Mouse (Mus musculus) limb, embryonic 11.5 days (tissue): ENCODE data around the gene Tomm40. TPM values are rescaled to one million over a fixed set of nuclear protein-coding genes. Genes with fewer than 3 reads are reported as not detected.

Experiments
- ATAC-seq: fragments of 200-750 bp; cut with Nextera tagmentation; 2 replicates; pipeline ENCODE4 v1.8.0; 2017; ENCODE audit warnings: low read depth; ENCODE audit not compliant: insufficient number of reproducible peaks, low FRiP score, low TSS enrichment
- DNase-seq: peaks from one replicate; pipeline ENCODE4 v3.0.0-alpha.2; 2015; ENCODE audit warnings: low spot score
- H3K27ac ChIP-seq: fragments of 300-500 bp; sonication (generic); replicated peaks from 2 replicates; pipeline ENCODE4 v1.5.1; 2014; ENCODE audit warnings: low read depth, mild to moderate bottlenecking, low read length
- H3K27me3 ChIP-seq: fragments of 300-500 bp; sonication (generic); 2 replicates; pipeline ENCODE4 v1.6.1; 2014; ENCODE audit warnings: mild to moderate bottlenecking, low read length, mixed read lengths; ENCODE audit not compliant: control insufficient read depth, insufficient read depth
- H3K36me3 ChIP-seq: fragments of 300-500 bp; sonication (generic); 2 replicates; pipeline ENCODE4 v1.6.1; 2014; ENCODE audit warnings: mild to moderate bottlenecking, low read length, moderate library complexity, mixed read lengths; ENCODE audit not compliant: control insufficient read depth, insufficient read depth
- H3K4me1 ChIP-seq: fragments of 300-500 bp; sonication (generic); 2 replicates; pipeline ENCODE4 v1.6.1; 2014; ENCODE audit warnings: low read length, mixed read lengths; ENCODE audit not compliant: control insufficient read depth, insufficient read depth
- H3K4me2 ChIP-seq: fragments of 300-500 bp; sonication (generic); 2 replicates; pipeline ENCODE4 v1.6.1; 2014; ENCODE audit warnings: low read depth, mild to moderate bottlenecking, moderate library complexity; ENCODE audit not compliant: severe bottlenecking
- H3K4me3 ChIP-seq: fragments of 300-500 bp; sonication (generic); 2 replicates; pipeline ENCODE4 v1.5.1; 2014; ENCODE audit warnings: low read depth, low read length
- H3K9ac ChIP-seq: fragments of 300-500 bp; sonication (generic); 2 replicates; pipeline ENCODE4 v1.6.1; 2014; ENCODE audit warnings: mild to moderate bottlenecking, low read length
- H3K9me3 ChIP-seq: fragments of 300-500 bp; sonication (generic); 2 replicates; pipeline ENCODE4 v1.6.1; 2016; ENCODE audit warnings: low read length; ENCODE audit not compliant: control insufficient read depth
- WGBS: fragments of 180-500 bp; shearing (Covaris S2); extraction: QIAGEN DNeasy Blood & Tissue Kit; methylation state at CpG from one replicate; pipeline ENCODE4 v1.1.7; 2014; 5-methylcytosine and 5-hydroxymethylcytosine counted together
- polyA plus RNA-seq: library from polyadenylated mRNA; unstranded; fragments of >200 nt; fragmentation: Nextera tagmentation; extraction: Ambion mirVana; gene quantifications from 2 replicates; pipeline ENCODE4 v1.2.1, GENCODE M21; 2014

Tomm40 gene
- polyA plus RNA-seq, 1 experiment from 2014 or later = 163 TPM

- ATAC-seq (no peak), DNase-seq (no peak)
- Histone ChIP-seq H3K4me1 (no peaks in the 10 kb centered on the region), H3K4me2 (no peak overlapping the region), H3K36me3 (no peaks in the 10 kb centered on the region), H3K4me3 (no peak overlapping the region), H3K9ac (no peak overlapping the region), H3K27ac (no peak overlapping the region), H3K9me3 (no peaks in the 10 kb centered on the region), H3K27me3 (no peaks in the 10 kb centered on the region)
- WGBS = 87% methylated on average over 6 of the region's 6 CpGs
Measured at GRCm38 (mm10) chr7:19683771-19684201, 31.5 kb downstream of the Tomm40 start.

- no peak overlapping the region for H3K4me2 ChIP-seq
- 77% methylated on average over 3 of the region's 3 CpGs for WGBS
Measured at GRCm38 (mm10) chr7:19682979-19683378, 32.3 kb downstream of the Tomm40 start.

GRCm38 (mm10) chr7:19681202-19681694, 34.0 kb downstream of the Tomm40 start, which contains the start of the genes Gm44805 and Apoc4:
Gm44805 (minus strand) TSS chr7:19681423.
Apoc4 (minus strand) TSS chr7:19681479.
- no peak within 1 kb of the TSS for H3K4me2 ChIP-seq
- no peak within 1 kb of the TSS for H3K4me3 ChIP-seq
- no peaks in the 10 kb centered on the region for H3K9me3 ChIP-seq
- no peak within 1 kb of the TSS for H3K27ac ChIP-seq
- H3K36me3 ChIP-seq = no peaks in the 10 kb centered on the region
- ATAC-seq (no peak), DNase-seq (no peak)
- no peak within 1 kb of the TSS for H3K9ac ChIP-seq
- 64% methylated on average over 8 of the region's 8 CpGs for WGBS
- no peaks in the 10 kb centered on the region for H3K27me3 ChIP-seq
- H3K4me1 ChIP-seq = no peaks in the 10 kb centered on the region

More at GRCm38 (mm10) chr7:19682979-19683378, 32.3 kb downstream of the Tomm40 start:
- no peak overlapping the region for H3K9ac ChIP-seq
- no peaks in the 10 kb centered on the region for H3K9me3 ChIP-seq
- DNase-seq = no peak
- no peak for ATAC-seq
- H3K27me3 ChIP-seq = no peaks in the 10 kb centered on the region
- no peak overlapping the region for H3K4me3 ChIP-seq
- H3K27ac ChIP-seq = no peak overlapping the region
- no peaks in the 10 kb centered on the region for H3K4me1 ChIP-seq
- no peaks in the 10 kb centered on the region for H3K36me3 ChIP-seq

- no peak overlapping the region for H3K4me2 ChIP-seq
- no peak overlapping the region for H3K4me3 ChIP-seq
- no peak overlapping the region for H3K27ac ChIP-seq
- H3K27me3 ChIP-seq = no peaks in the 10 kb centered on the region
- WGBS = 84% methylated on average over 2 of the region's 2 CpGs
- H3K4me1 ChIP-seq = no peaks in the 10 kb centered on the region
- DNase-seq (no peak), ATAC-seq (no peak)
- H3K9ac ChIP-seq = no peak overlapping the region
- no peaks in the 10 kb centered on the region for H3K36me3 ChIP-seq
- H3K9me3 ChIP-seq = no peaks in the 10 kb centered on the region
Measured at GRCm38 (mm10) chr7:19680702-19681101, 34.5 kb downstream of the Tomm40 start.

GRCm38 (mm10) chr7:19678901-19679300, 36.3 kb downstream of the Tomm40 start:
- Histone ChIP-seq H3K36me3 (no peaks in the 10 kb centered on the region), H3K4me3 (no peak overlapping the region), H3K4me2 (no peak overlapping the region), H3K9me3 (no peaks in the 10 kb centered on the region), H3K27ac (no peak overlapping the region), H3K9ac (no peak overlapping the region), H3K4me1 (no peaks in the 10 kb centered on the region), H3K27me3 (no peaks in the 10 kb centered on the region)
- ATAC-seq (no peak), DNase-seq (no peak)
- WGBS = 84% methylated on average over 3 of the region's 3 CpGs

GRCm38 (mm10) chr7:19677872-19678271, 37.4 kb downstream of the Tomm40 start, which contains the start of gene Apoc2:
Apoc2 (minus strand) TSS chr7:19677941.
- H3K4me2 ChIP-seq = no peak within 1 kb of the TSS
- ATAC-seq = no peak

GRCm38 (mm10) chr7:19676662-19677061, 38.6 kb downstream of the Tomm40 start:
- Histone ChIP-seq H3K4me3 (no peak overlapping the region), H3K4me1 (no peaks in the 10 kb centered on the region), H3K9me3 (no peaks in the 10 kb centered on the region), H3K36me3 (no peaks in the 10 kb centered on the region), H3K4me2 (no peak overlapping the region), H3K27me3 (no peaks in the 10 kb centered on the region), H3K27ac (no peak overlapping the region), H3K9ac (no peak overlapping the region)
- DNase-seq (no peak), ATAC-seq (no peak)
- 75% methylated on average over 1 of the region's 1 CpGs for WGBS

More at GRCm38 (mm10) chr7:19677872-19678271, 37.4 kb downstream of the Tomm40 start, which contains the start of gene Apoc2:
- 76% methylated on average over 8 of the region's 8 CpGs for WGBS
- no peaks in the 10 kb centered on the region for H3K27me3 ChIP-seq
- H3K27ac ChIP-seq = no peak within 1 kb of the TSS
- no peaks in the 10 kb centered on the region for H3K36me3 ChIP-seq
- no peak for DNase-seq
- H3K9me3 ChIP-seq = no peaks in the 10 kb centered on the region
- H3K4me3 ChIP-seq = no peak within 1 kb of the TSS
- no peaks in the 10 kb centered on the region for H3K4me1 ChIP-seq
- no peak within 1 kb of the TSS for H3K9ac ChIP-seq

GRCm38 (mm10) chr7:19675824-19676223, 39.4 kb downstream of the Tomm40 start:
- Histone ChIP-seq H3K27me3 (no peaks in the 10 kb centered on the region), H3K9me3 (no peaks in the 10 kb centered on the region), H3K4me3 (no peak overlapping the region), H3K4me2 (no peak overlapping the region), H3K4me1 (no peaks in the 10 kb centered on the region), H3K27ac (no peak overlapping the region), H3K36me3 (no peaks in the 10 kb centered on the region), H3K9ac (no peak overlapping the region)
- ATAC-seq (no peak), DNase-seq (no peak)
- whole genome bisulfite sequencing = 82% methylated on average over 10 of the region's 10 CpGs
